Mouse (Mus musculus) cerebellum, adult 11 months (tissue): Measurements from ENCODE around the gene Ap1ar.
"Not testable (repeated sequence)": the region's sequence is repeated elsewhere in the genome, so short reads cannot be mapped to it uniquely, and the experiment has no call there.

ENCODE experiments used
- DNase-seq: peaks from one replicate; pipeline ENCODE4 v3.0.0; 2022

The Ap1ar gene

GRCm38 (mm10) chr3:127791595-127792561, 45.4 kb downstream of the Ap1ar start:
- DNase-seq: no peak

- DNase-seq: no peak
Measured at GRCm38 (mm10) chr3:127791056-127791483, 46.3 kb downstream of the Ap1ar start.

GRCm38 (mm10) chr3:127790234-127791055, 46.9 kb downstream of the Ap1ar start:
- DNase-seq: peak; percentile 15

GRCm38 (mm10) chr3:127789500-127790191, 47.7 kb downstream of the Ap1ar start, which contains the start of gene Tifa:
TSS of gene Tifa (plus strand) at chr3:127789805.
- peak; percentile 31 for DNase-seq

- no peak for DNase-seq
Measured at GRCm38 (mm10) chr3:127788919-127789318, 48.4 kb downstream of the Ap1ar start.

GRCm38 (mm10) chr3:127788038-127788437, 49.3 kb downstream of the Ap1ar start:
- no peak for DNase-seq

- no peak for DNase-seq
Measured at GRCm38 (mm10) chr3:127787032-127787431, 50.3 kb downstream of the Ap1ar start.

- DNase-seq: not testable (repeated sequence)
Measured at GRCm38 (mm10) chr3:127783680-127784079, 53.6 kb downstream of the Ap1ar start.

- no peak for DNase-seq
Measured at GRCm38 (mm10) chr3:127782921-127783320, 54.4 kb downstream of the Ap1ar start.

- DNase-seq: no peak
Measured at GRCm38 (mm10) chr3:127780921-127781320, 56.4 kb downstream of the Ap1ar start.

GRCm38 (mm10) chr3:127780021-127780644, 57.2 kb downstream of the Ap1ar start, which contains the start of gene Alpk1:
TSS of gene Alpk1 (minus strand) at chr3:127780527.
- no peak for DNase-seq

- DNase-seq: no peak
Measured at GRCm38 (mm10) chr3:127769146-127769545, 68.2 kb downstream of the Ap1ar start.

GRCm38 (mm10) chr3:127765971-127766370, 71.4 kb downstream of the Ap1ar start:
- DNase-seq: no peak

GRCm38 (mm10) chr3:127764541-127764940, 72.8 kb downstream of the Ap1ar start:
- DNase-seq: no peak

GRCm38 (mm10) chr3:127763076-127763612, 74.2 kb downstream of the Ap1ar start:
- peak; percentile 23 for DNase-seq

- no peak for DNase-seq
Measured at GRCm38 (mm10) chr3:127762403-127762802, 74.9 kb downstream of the Ap1ar start.

GRCm38 (mm10) chr3:127759212-127759611, 78.1 kb downstream of the Ap1ar start:
- no peak for DNase-seq

GRCm38 (mm10) chr3:127758806-127759205, 78.5 kb downstream of the Ap1ar start:
- no peak for DNase-seq

- DNase-seq: no peak
Measured at GRCm38 (mm10) chr3:127757886-127758301, 79.4 kb downstream of the Ap1ar start.
